18 mouse cellular contexts compared by ENCODE assay signal in the genomic region with DNA sequence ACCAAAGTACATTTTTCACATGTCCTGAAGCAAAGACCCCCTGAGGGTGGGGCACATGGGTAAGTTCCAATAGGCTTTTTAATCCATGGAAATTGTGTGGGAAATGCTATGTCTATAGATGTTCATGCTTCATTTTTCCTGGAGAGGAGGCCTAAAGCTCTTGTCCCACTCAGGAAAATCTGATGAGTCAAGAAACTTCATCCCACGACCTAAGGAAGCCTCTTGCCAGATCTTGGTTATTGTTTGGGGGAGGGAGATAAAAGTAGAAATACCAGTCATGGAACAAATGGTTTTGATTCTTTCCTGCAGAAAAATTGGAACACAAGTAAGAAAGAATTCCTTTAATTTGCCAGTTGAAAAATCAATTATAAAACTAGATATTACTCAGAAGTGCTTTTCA.
"Had no signal": no experiment of that assay in that cellular context is flagged by ENCODE, and none has a peak within 500 bp of the region (broad histone marks: within the 10 kb centered on the region; RNA-seq: fewer than 3 reads in every experiment).

No protein-coding gene starts in this region.

- ATAC-seq: midbrain, embryonic 16.5 days had no signal

- H3K4me3 ChIP-seq: midbrain, embryonic 10.5 days; midbrain, embryonic 12.5 days; myocyte; neural tube, embryonic 13.5 days; neural tube, embryonic 15.5 days had no signal

- DNase-seq: lung, adult 18-20 months; lung, embryonic 14.5 days; lung, postnatal 10 days; lung, postnatal 4 days; midbrain, embryonic 14.5 days; retina, postnatal 1 day; right cerebral cortex, postnatal 14 days; right cerebral cortex, postnatal 4 days; spleen, adult 18-20 months; thymus, adult 18-20 months; thymus, postnatal 14 days; thymus, postnatal 36 days had no signal

- H3K27ac ChIP-seq: midbrain, embryonic 10.5 days; midbrain, embryonic 12.5 days; neural tube, embryonic 13.5 days; neural tube, embryonic 15.5 days had no signal
